Mouse (Mus musculus): Measurements from ENCODE around the gene Sprr2i. TPM values are rescaled to one million over a fixed set of nuclear protein-coding genes. Genes with fewer than 3 reads are reported as not detected.

Gene Sprr2i
- polyA plus RNA-seq (2014; fragmentation: Nextera tagmentation; extraction: Ambion mirVana): not detected in 2 replicates

DNA sequence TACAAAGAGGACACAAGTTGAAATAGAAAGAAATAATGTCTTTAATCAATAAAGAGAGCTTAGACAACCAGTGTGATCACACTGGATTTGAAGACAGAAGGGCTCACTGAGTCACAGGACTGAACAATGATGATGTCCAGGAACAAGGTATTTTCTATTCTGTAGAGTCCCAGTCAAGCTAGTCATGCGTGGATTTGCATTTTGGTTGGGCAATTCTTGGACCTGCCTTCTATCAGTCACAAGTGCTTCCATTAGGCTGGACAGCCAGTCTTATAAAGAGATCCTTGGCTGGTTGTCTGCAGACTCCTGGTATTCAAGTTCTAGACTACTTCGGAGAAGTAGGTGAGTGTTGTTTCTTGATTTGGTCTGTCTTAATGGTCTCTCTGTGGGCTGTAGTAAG lies at the start of gene Sprr2i:
Sprr2i (plus strand) TSS at position 301 of the 400 bp plus-strand sequence.
- 81% methylated on average over 2 of the region's 2 CpGs for WGBS (ENCODE audit: insufficient replicate concordance)
- no peaks in the 10 kb centered on the region for H3K4me1 ChIP-seq (ENCODE audit: control insufficient read depth, insufficient read depth, low read length)
- no peaks in the 10 kb centered on the region for H3K36me3 ChIP-seq (ENCODE audit: control insufficient read depth, insufficient read depth, low read length)
- H3K9me3 ChIP-seq (replicated peaks; ENCODE audit: control insufficient read depth, low read length): no peaks in the 10 kb centered on the region
- H3K27me3 ChIP-seq (ENCODE audit: control insufficient read depth, insufficient read depth, low read length): no peaks in the 10 kb centered on the region
- no peak within 1 kb of the TSS for H3K4me3 ChIP-seq (ENCODE audit: low read depth, low read length)
- H3K4me2 ChIP-seq: no peak within 1 kb of the TSS
- no peak within 1 kb of the TSS for H3K27ac ChIP-seq (ENCODE audit: low read depth, low read length)
- no peak within 1 kb of the TSS for H3K9ac ChIP-seq (ENCODE audit: low read depth, low read length)
- ATAC-seq (replicated peaks; ENCODE audit: insufficient number of reproducible peaks, low FRiP score, low TSS enrichment): no peak

DNA sequence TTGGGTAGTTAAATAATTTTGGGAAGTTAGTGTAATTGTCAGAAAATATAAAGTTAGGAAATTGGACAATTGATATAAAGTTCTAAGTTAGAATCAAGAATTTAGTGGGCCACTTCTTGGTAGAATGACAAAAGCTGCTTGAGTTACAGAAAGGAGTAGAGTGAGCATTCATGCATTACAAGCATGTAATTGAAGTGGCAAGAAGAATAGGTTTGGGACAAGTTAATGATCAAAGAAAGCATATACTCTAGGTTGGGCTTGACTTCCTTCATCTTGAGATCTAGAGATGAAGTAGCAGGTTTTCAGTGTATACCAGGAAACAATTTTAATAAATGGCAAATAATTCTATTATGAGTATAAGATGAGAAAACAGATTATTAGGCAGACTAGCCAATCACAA lies 46.2 kb upstream of the Sprr2i start:
- Histone ChIP-seq H3K4me2 (no peak overlapping the region), H3K4me1 (ENCODE audit: control insufficient read depth, insufficient read depth, low read length) (no peaks in the 10 kb centered on the region), H3K9me3 (replicated peaks; ENCODE audit: control insufficient read depth, low read length) (no peaks in the 10 kb centered on the region), H3K27ac (ENCODE audit: low read depth, low read length) (no peak overlapping the region), H3K27me3 (ENCODE audit: control insufficient read depth, insufficient read depth, low read length) (no peaks in the 10 kb centered on the region), H3K4me3 (ENCODE audit: low read depth, low read length) (no peak overlapping the region), H3K9ac (ENCODE audit: low read depth, low read length) (no peak overlapping the region), H3K36me3 (ENCODE audit: control insufficient read depth, insufficient read depth, low read length) (no peaks in the 10 kb centered on the region)
- ATAC-seq (replicated peaks; ENCODE audit: insufficient number of reproducible peaks, low FRiP score, low TSS enrichment): no peak

DNA sequence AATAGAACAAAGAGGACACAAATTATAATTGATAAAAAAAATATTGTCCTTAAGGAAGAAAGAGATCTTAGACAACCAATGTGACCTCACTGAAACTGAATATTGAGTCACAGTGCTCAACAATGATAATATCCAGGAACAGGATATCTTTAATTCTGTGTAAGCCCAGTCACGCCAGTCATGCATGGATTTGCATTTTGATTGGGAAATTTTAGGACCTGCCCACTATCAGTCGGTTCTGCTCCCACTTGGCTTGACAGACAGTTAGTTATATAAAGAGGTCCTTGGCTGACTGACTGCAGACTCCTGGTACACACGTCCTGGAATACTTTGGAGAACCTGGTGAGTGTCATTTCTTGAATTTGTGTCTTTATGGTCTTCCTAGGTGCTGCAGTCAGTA lies 42.9 kb upstream of the Sprr2i start, which contains the start of gene Sprr2f:
Sprr2f (plus strand) TSS at position 301 of the 400 bp plus-strand sequence.
- no peaks in the 10 kb centered on the region for H3K4me1 ChIP-seq (ENCODE audit: control insufficient read depth, insufficient read depth, low read length)
- H3K4me3 ChIP-seq (ENCODE audit: low read depth, low read length): no peak within 1 kb of the TSS
- no peak within 1 kb of the TSS for H3K4me2 ChIP-seq
- no peaks in the 10 kb centered on the region for H3K36me3 ChIP-seq (ENCODE audit: control insufficient read depth, insufficient read depth, low read length)
- ATAC-seq (replicated peaks; ENCODE audit: insufficient number of reproducible peaks, low FRiP score, low TSS enrichment): no peak
- no peak within 1 kb of the TSS for H3K9ac ChIP-seq (ENCODE audit: low read depth, low read length)
- H3K9me3 ChIP-seq (replicated peaks; ENCODE audit: control insufficient read depth, low read length): no peaks in the 10 kb centered on the region
- 53% methylated on average over 3 of the region's 3 CpGs for WGBS (ENCODE audit: insufficient replicate concordance)
- H3K27ac ChIP-seq (ENCODE audit: low read depth, low read length): no peak within 1 kb of the TSS
- no peaks in the 10 kb centered on the region for H3K27me3 ChIP-seq (ENCODE audit: control insufficient read depth, insufficient read depth, low read length)

DNA sequence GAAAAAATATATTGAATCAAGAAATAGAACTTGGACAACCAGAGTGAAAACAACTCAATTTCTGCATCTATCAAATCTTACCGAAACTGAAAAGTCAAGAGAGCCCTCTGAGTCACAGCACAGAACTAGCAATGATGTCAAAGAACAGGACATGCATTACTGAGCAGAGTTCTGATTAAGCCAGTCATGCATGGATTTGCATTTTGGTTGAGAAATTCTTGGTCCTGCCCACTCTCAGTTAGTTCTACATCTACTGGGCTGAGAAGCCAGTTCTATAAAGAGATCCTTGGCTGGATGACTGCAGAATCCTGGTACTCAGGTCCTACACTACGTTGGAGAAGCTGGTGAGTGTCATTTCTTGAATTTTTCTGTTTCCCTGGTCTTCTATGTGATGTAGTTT lies 34.2 kb upstream of the Sprr2i start:
- Histone ChIP-seq H3K27ac (ENCODE audit: low read depth, low read length) (no peak overlapping the region), H3K27me3 (ENCODE audit: control insufficient read depth, insufficient read depth, low read length) (no peaks in the 10 kb centered on the region), H3K36me3 (ENCODE audit: control insufficient read depth, insufficient read depth, low read length) (no peaks in the 10 kb centered on the region), H3K4me2 (no peak overlapping the region), H3K4me1 (ENCODE audit: control insufficient read depth, insufficient read depth, low read length) (no peaks in the 10 kb centered on the region), H3K9me3 (replicated peaks; ENCODE audit: control insufficient read depth, low read length) (no peaks in the 10 kb centered on the region), H3K4me3 (ENCODE audit: low read depth, low read length) (no peak overlapping the region), H3K9ac (ENCODE audit: low read depth, low read length) (no peak overlapping the region)
- WGBS (ENCODE audit: insufficient replicate concordance): 73% methylated on average over 2 of the region's 2 CpGs
- ATAC-seq (replicated peaks; ENCODE audit: insufficient number of reproducible peaks, low FRiP score, low TSS enrichment): no peak

DNA sequence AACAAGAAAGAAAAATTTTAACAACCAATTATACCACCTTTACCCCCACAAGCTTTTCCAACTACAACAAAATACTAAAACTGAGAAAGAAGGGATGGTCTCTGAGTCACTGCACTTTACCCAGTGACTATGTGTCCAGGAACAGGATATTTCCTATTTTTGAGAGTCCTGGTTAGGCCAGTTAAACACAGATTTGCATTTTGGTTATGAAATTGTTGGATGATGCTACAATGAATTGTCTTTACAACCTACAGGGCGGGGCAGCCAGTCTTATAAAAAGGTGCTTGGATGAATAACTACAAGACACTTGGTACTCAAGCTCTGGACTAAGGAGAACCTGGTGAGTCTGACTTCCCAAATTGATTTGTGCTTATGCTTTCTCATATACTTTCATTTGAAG lies 22.4 kb upstream of the Sprr2i start, which contains the start of gene Sprr2h:
Sprr2h (plus strand) TSS at position 301 of the 400 bp plus-strand sequence.
- no peaks in the 10 kb centered on the region for H3K9me3 ChIP-seq (replicated peaks; ENCODE audit: control insufficient read depth, low read length)
- 66% methylated on average over 1 of the region's 1 CpGs for WGBS (ENCODE audit: insufficient replicate concordance)
- no peaks in the 10 kb centered on the region for H3K4me1 ChIP-seq (ENCODE audit: control insufficient read depth, insufficient read depth, low read length)
- H3K9ac ChIP-seq (ENCODE audit: low read depth, low read length): no peak within 1 kb of the TSS
- ATAC-seq (replicated peaks; ENCODE audit: insufficient number of reproducible peaks, low FRiP score, low TSS enrichment): no peak
- no peak within 1 kb of the TSS for H3K4me2 ChIP-seq
- no peak within 1 kb of the TSS for H3K4me3 ChIP-seq (ENCODE audit: low read depth, low read length)
- H3K36me3 ChIP-seq (ENCODE audit: control insufficient read depth, insufficient read depth, low read length): no peaks in the 10 kb centered on the region
- no peaks in the 10 kb centered on the region for H3K27me3 ChIP-seq (ENCODE audit: control insufficient read depth, insufficient read depth, low read length)
- no peak within 1 kb of the TSS for H3K27ac ChIP-seq (ENCODE audit: low read depth, low read length)

DNA sequence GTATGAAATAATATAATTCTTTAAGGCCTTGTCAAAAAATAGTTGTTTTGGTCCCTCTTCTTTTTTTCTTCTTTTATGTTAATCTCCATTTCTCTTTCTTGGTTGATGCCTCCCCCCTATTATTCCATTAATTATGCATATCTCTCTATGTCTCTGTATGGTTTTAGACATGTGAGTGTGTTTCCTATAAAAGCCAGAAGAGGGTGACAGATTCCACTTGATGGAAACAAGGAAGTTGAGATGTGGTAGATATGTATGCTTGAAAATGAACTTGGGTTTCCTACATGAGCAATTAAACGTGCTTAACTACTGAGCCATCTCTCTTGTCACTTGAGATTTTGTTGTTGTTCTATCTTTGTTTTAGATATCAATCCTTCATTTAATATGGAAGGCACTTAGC lies 13.5 kb upstream of the Sprr2i start:
- WGBS (ENCODE audit: insufficient replicate concordance): 55% methylated on average over 1 of the region's 1 CpGs
- Histone ChIP-seq H3K4me3 (ENCODE audit: low read depth, low read length) (no peak overlapping the region), H3K36me3 (ENCODE audit: control insufficient read depth, insufficient read depth, low read length) (no peaks in the 10 kb centered on the region)

DNA sequence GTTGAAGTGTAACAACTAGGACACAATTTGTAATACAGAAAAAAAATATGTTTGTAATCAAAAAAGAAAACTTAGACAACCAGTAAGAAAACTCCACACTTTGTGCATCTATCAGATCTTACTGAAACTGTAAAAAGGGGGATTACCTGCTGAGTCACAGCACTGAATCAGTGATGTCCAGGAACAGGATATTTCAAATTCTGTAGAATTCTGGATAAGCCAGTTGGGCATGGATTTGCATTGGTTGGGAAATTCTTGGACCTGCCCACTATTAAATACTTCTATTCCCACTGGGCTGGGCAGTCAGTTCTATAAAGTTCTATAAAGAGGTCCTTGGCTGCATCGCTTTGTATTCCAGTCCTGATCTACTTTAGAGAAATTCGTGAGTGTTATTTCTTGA lies 10.0 kb downstream of the Sprr2i start, which contains the start of gene Sprr2j-ps:
Sprr2j-ps (plus strand) TSS at position 301 of the 400 bp plus-strand sequence.
- H3K27me3 ChIP-seq (ENCODE audit: control insufficient read depth, insufficient read depth, low read length): no peaks in the 10 kb centered on the region
- no peak within 1 kb of the TSS for H3K9ac ChIP-seq (ENCODE audit: low read depth, low read length)
- no peak within 1 kb of the TSS for H3K4me3 ChIP-seq (ENCODE audit: low read depth, low read length)
- H3K27ac ChIP-seq (ENCODE audit: low read depth, low read length): no peak within 1 kb of the TSS
- H3K36me3 ChIP-seq (ENCODE audit: control insufficient read depth, insufficient read depth, low read length): no peaks in the 10 kb centered on the region
- ATAC-seq (replicated peaks; ENCODE audit: insufficient number of reproducible peaks, low FRiP score, low TSS enrichment): no peak
- 79% methylated on average over 2 of the region's 2 CpGs for WGBS (ENCODE audit: insufficient replicate concordance)
- no peak within 1 kb of the TSS for H3K4me2 ChIP-seq
- no peaks in the 10 kb centered on the region for H3K4me1 ChIP-seq (ENCODE audit: control insufficient read depth, insufficient read depth, low read length)
- no peaks in the 10 kb centered on the region for H3K9me3 ChIP-seq (replicated peaks; ENCODE audit: control insufficient read depth, low read length)

More for the DNA sequence above, 13.5 kb upstream of the Sprr2i start:
- H3K27me3 ChIP-seq (ENCODE audit: control insufficient read depth, insufficient read depth, low read length): no peaks in the 10 kb centered on the region
- no peak overlapping the region for H3K9ac ChIP-seq (ENCODE audit: low read depth, low read length)
- ATAC-seq (replicated peaks; ENCODE audit: insufficient number of reproducible peaks, low FRiP score, low TSS enrichment): no peak
- no peaks in the 10 kb centered on the region for H3K4me1 ChIP-seq (ENCODE audit: control insufficient read depth, insufficient read depth, low read length)
- H3K9me3 ChIP-seq (replicated peaks; ENCODE audit: control insufficient read depth, low read length): no peaks in the 10 kb centered on the region
- H3K27ac ChIP-seq (ENCODE audit: low read depth, low read length): no peak overlapping the region
- H3K4me2 ChIP-seq: no peak overlapping the region

DNA sequence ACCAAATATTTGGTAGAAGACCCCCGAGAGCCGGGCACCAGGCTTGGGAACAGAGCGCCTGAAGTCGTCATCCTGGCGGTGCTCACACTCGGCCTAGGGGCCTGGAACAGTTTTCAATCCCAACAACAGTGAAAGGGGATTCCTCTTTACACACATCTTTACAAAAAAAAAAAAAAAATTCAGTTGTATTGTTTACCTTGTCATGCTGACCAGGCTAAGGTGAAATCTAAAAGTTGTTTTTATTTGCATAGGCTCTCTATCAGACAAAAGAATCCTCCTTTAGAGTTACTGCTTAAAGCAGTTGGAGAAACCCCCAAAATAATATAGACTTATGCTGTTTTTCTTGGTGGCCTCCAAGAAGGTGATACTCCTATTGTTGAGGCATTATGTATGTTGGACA lies 21.5 kb downstream of the Sprr2i start, which contains the start of gene Gm9774:
Gm9774 (minus strand) TSS at position 101 of the 400 bp plus-strand sequence.
- H3K4me2 ChIP-seq: no peak within 1 kb of the TSS
- no peaks in the 10 kb centered on the region for H3K9me3 ChIP-seq (replicated peaks; ENCODE audit: control insufficient read depth, low read length)
- H3K9ac ChIP-seq (ENCODE audit: low read depth, low read length): no peak within 1 kb of the TSS
- no peaks in the 10 kb centered on the region for H3K27me3 ChIP-seq (ENCODE audit: control insufficient read depth, insufficient read depth, low read length)
- ATAC-seq (replicated peaks; ENCODE audit: insufficient number of reproducible peaks, low FRiP score, low TSS enrichment): no peak
- WGBS (ENCODE audit: insufficient replicate concordance): 80% methylated on average over 6 of the region's 6 CpGs
- no peaks in the 10 kb centered on the region for H3K4me1 ChIP-seq (ENCODE audit: control insufficient read depth, insufficient read depth, low read length)
- no peak within 1 kb of the TSS for H3K27ac ChIP-seq (ENCODE audit: low read depth, low read length)
- no peak within 1 kb of the TSS for H3K4me3 ChIP-seq (ENCODE audit: low read depth, low read length)
- H3K36me3 ChIP-seq (ENCODE audit: control insufficient read depth, insufficient read depth, low read length): no peaks in the 10 kb centered on the region

DNA sequence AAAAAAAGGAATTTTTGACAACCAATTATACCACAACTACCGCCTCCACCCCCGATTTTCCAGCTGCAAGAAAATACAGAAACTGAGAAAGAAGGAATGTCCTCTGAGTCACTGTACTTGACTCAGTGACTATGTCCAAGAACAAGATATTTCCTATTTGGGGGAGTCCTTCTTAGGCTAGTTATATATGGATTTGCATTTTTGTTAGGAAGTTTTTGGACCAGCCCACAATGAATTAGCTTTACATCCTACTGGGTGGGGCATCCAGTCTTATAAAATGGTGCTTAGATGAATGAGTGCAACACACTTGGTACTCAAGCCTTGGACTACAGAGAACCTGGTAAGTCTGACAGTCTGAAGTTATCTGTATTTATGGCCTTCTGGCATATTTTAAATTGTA lies 24.5 kb downstream of the Sprr2i start, which contains the start of gene Sprr2k:
Sprr2k (plus strand) TSS at position 301 of the 400 bp plus-strand sequence.
- H3K4me1 ChIP-seq (ENCODE audit: control insufficient read depth, insufficient read depth, low read length): no peaks in the 10 kb centered on the region
- no peak for ATAC-seq (replicated peaks; ENCODE audit: insufficient number of reproducible peaks, low FRiP score, low TSS enrichment)
- 78% methylated on average over 2 of the region's 2 CpGs for WGBS (ENCODE audit: insufficient replicate concordance)

More for the DNA sequence above, 24.5 kb downstream of the Sprr2i start, which contains the start of gene Sprr2k:
- Histone ChIP-seq H3K27ac (ENCODE audit: low read depth, low read length) (no peak within 1 kb of the TSS), H3K9ac (ENCODE audit: low read depth, low read length) (no peak within 1 kb of the TSS), H3K4me3 (ENCODE audit: low read depth, low read length) (no peak within 1 kb of the TSS), H3K9me3 (replicated peaks; ENCODE audit: control insufficient read depth, low read length) (no peaks in the 10 kb centered on the region), H3K4me2 (no peak within 1 kb of the TSS), H3K36me3 (ENCODE audit: control insufficient read depth, insufficient read depth, low read length) (no peaks in the 10 kb centered on the region), H3K27me3 (ENCODE audit: control insufficient read depth, insufficient read depth, low read length) (no peaks in the 10 kb centered on the region)
